Mouse (Mus musculus) neutrophil, adult 5-6 weeks (primary cell): ENCODE measurements around the gene AW822073. TPM values are rescaled to one million over a fixed set of nuclear protein-coding genes. Genes with fewer than 3 reads are reported as not detected.
"Not testable (repeated sequence)": the region's sequence is repeated elsewhere in the genome, so short reads cannot be mapped to it uniquely, and the experiment has no call there.

Experiments
- ATAC-seq: fragments of 151-379, 151-347 bp; 2 replicates; pipeline ENCODE4 v1.8.0; 2017; ENCODE audit warnings: mild to moderate bottlenecking, moderate TSS enrichment; ENCODE audit not compliant: insufficient number of reproducible peaks, poor library complexity, low FRiP score, severe bottlenecking; ENCODE audit errors: extremely low read depth
- total RNA-seq: library from RNA; stranded (forward); fragments of 200-1000 nt; gene quantifications from 2 replicates; pipeline ENCODE4 v1.2.3, GENCODE M21; 2017

AW822073 gene
- total RNA-seq, 1 experiment from 2014 or later: not detected

DNA sequence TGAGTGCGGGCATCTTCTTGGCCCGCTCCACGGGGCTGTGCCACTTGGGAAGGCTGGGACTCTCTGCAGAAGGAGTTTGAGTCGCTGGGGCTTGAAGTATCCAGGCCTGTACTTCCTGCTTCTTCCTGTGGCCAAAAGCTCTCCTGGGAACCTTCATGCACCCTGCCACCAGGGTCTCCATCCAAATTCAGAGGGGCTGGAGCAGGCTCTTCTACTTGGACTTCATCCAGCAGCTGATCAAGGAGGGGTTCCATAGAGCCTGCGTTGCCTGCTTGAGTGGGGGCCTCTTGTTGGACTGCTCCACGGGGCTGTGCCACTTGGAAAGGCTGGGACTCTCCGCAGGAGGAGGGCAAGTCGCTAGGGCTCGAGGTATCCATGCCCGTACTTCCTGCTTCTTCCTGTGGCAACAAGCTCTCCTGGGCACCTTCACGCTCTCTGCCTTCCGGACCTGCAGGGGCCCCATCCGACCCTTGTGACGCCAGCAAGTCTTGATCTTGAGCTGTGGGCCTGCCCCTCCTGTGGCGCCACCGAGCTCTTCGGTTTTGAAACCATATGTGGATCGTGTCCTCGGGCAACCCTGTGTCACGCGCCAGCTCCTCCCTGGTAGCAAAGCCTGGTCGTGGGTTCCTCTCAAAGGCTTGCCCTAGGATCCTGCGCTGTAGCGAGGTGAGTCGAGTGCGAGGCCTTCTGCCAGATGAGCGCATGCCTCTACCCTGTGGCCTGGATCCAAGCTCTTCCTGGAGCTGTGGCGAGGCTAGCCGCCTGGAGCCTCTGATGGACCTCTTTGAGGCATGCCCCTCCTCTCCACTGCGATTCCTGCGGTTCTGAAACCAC, 541 bp downstream of the AW822073 start:
- ATAC-seq: not testable (repeated sequence)

DNA sequence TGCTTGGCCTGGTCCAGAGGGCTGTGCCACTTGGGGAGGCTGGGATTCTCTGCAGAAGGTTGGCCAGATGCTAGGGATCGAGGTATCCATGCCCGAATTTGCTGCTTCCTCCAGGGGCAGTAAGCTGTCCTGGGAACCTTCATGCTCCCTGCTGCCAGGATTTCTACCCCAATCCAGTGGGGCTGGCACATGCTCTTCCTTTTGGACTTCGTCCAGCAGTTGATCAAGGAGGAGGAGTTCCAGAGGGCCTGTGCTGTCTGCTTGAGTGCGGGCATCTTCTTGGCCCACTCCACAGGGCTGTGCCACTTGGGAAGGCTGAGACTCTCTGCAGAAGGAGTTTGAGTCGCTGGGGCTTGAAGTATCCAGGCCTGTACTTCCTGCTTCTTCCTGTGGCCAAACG, 1.6 kb downstream of the AW822073 start:
- ATAC-seq: not testable (repeated sequence)

DNA sequence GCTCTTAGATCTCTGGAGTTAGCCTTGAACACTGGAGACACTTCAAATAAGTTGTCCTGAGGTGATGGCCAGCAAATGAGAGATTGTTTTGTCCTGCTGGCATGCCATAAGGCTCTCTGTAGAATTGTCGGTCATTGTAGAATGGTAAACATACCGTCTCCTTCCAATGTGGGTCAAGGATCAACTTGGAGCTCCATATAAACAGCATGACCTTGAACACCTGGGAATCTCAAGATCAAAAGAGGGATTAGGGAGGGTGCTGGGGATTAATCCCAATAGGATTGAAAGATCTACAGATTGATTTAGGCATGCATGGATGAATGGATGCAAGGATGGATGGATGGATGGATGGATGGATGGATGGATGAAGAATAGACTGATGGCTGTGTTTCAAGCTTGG, 3.2 kb downstream of the AW822073 start:
- ATAC-seq: not testable (repeated sequence)

DNA sequence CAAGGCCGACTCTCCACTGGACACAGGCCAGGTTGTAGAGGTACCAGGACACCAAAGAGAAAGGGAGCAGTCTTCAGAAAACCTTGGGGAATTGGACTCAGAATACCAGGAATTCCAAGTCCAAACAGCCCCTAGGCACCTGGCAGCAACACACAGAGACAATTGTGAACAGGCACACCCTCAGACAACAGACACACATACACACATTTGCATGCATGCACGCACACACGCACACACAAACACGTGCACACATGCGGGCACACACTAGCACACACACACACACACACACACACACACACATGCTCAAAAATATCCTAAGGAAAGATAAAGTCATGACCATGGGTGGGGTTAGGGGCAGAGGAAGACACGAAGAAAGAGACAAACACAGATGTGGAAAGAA, 4.0 kb downstream of the AW822073 start:
- ATAC-seq: no peak

DNA sequence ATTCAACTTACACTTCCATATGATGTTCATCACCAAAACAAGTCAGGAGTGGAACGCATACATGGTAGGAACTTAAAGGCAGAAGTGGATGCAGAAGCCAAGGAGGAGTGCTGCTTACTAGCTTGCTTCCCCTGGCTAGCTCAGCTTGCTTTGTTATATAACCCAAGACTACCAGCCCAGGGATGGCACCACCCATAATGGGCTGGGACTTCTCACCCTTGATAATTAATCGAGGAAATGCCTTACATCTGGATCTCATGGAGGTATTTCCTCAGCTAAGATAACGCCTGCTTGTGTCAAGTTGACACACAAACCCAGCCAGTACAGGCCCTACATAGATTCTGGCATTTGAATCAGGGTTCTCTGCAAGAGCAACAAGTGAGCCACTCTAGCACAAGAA, 7.4 kb downstream of the AW822073 start:
- ATAC-seq: no peak

DNA sequence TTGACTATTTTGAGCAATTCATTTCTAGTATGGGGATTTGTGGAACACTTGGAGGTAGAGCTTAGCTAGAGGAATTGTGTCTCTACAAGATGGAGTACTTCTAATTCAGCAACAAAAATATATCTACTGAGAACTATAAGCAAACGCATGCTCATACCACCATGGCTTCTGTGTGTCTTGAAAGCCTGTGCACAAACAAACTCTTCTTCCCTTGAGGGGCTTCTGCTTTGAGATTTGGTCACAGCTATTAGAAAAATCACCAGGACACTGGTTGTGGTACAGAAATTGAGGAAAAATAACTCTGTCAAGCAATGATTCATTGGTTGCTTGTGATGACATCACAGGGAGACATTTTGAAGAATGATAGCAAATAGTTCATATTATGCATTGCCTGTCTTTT, 9.4 kb downstream of the AW822073 start:
- no peak for ATAC-seq

DNA sequence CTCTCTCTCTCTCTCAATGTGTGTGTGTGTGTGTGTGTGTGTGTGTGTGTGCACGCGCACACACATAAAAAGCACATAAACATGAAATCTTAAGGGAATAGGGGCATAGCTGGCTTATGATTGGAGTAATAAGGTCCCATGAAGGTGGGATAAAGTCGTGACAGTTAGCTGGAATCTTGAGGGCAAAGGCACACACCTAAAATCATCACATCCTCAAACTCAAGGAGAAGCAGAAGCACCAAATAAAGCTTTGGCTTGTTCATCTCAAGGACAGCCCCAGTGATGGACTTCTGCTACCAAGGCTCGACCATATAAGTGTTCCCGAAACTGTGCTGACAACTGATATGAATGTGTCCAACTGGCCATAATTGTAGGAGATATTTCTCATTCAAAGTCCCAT, 9.8 kb downstream of the AW822073 start:
- ATAC-seq: no peak

DNA sequence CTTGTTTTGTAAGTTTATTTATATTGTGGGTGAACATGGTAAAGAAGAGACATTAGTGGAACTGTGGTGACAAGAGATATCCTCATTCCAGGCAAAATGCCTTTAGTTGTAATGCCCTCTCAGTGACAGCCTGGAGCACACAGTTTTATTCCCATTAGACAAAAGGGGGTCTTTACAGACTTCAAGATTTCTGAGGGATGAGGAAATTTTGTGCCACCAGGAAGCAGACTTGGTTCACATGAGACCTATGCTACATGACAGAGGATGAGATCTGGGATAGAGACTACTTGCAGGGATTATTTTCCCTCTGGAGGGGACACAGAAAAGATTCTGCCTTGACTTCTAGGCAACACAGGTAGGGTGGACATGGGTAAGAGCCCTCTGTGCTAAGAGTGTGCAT, 10.2 kb downstream of the AW822073 start:
- ATAC-seq: no peak

DNA sequence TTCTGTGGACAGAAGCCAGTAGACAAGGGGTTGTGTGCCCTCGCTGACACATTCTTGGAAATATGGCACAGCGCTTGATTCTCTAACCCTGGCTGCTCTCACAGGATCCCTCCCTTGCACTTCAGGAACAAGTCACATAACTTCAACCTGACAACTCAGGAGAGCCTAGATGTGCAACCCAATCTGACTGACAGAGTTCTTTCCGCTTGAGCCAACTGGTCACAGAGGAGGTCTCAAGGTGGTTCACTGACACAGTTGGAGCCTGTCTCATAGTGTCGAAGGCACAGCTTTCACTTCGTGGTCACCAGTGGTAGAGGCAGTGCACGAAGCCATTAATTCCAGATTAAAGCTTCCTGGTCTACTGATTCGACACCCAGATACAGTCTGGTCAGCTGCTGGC, 12.5 kb downstream of the AW822073 start:
- no peak for ATAC-seq

DNA sequence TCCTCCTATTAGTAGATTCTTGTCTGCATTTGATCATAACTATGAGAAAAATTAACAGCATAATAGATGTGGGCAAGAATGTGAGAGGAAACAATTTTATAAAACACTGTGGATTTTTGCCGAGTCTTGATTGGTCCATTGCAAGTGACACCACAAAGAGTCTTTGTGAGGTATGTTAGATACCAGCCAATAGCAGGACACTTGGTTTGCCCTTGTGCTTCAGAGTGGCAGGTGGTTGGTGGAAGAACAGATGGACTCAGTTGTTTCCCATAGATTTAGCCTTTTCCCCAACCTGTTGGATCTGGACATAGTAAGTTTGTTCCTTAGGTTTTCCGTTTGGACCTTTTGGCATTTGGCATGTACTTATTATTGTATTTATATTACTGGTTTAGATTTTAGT, 13.5 kb downstream of the AW822073 start:
- ATAC-seq: no peak

DNA sequence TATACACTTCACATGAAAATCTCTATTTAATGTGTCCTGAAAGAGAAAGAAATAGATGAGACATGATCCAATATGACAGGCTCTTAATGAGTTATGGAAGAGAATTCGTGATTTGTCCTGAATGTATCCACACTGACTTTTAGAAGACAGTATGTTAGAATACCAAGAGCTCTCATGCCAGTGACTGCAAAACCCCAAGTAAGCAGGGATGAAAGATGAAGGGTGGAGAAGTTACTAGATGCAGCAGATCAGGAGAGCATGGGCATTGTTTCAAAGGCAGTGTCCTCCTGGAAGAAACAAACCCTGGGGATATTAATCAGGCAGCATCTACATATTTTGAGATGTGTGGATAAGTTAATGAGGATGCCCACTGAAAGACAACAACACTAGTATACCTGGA, 14.2 kb downstream of the AW822073 start:
- ATAC-seq: 0 out of 2 replicates have a peak, but pooled peaks have one; percentile 8

DNA sequence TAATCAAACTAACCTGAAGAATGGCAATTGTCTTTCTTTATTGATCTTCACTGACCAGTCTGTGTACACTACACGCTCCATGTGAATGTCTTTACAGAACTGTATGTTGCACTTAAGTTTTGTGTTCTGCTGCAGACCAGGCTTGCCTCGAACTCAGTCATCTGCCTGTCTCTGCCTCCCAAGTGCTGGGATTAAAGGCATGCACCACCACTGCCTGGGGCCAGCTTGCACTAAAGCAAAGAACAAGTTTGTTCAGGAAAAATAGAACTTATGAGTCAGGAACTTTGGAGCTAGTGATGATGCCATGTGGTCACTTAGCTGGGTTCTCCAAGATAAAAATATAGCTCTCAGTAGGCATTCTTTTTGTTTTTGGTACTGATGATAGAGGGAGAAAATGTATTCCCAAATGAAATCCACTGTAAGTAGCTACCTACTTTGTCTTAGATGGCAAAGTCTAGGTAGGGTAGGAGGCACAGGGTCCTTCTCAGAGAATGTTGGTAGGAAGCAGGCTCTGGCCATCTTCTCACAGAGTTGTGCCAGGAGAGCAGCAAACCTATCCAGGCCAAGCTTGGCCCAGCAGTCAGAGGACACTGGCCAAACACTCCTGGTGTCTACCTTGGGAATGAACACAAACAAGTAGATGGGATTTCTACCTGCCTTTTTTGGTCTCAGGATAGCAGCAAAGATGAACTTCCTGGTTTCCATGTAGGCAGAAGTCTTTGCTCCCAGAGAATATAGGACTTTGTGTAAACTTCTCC, 14.8 kb downstream of the AW822073 start:
- no peak for ATAC-seq

DNA sequence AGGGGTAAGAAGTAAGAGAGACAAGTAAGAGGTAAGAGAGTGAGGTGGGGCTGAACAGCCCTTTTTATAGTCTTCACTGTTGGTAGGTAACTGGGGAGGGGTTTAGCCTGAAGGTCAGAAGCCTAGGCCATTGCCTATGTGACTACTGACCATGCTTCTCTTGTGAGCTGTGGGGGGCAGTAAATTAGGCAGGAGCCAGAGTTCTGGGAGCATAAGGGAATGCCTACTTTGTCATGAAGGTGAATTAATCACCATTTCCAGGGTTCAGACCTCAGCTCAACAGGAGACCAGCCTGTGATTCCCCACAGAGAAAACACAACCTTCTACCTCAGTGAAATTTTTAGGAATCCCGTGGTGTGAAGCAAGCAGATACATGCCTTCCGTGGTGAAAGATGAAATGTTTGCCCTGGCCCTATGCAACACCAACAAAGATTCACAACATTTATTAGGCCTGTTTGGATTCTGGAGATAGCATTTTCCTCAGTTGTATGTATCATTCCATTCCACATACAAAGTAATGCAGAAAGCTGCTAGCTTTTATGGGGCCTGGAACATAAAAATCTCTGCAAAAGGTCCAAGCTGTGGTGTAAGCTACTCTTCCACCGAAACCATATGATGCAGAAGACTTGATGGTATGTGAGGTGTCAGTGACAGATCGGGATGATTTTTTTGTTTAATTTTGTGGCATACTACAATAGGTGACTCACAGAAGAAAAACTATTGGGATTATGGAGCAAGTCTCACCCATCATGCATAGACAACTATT, 17.9 kb downstream of the AW822073 start:
- ATAC-seq: no peak

DNA sequence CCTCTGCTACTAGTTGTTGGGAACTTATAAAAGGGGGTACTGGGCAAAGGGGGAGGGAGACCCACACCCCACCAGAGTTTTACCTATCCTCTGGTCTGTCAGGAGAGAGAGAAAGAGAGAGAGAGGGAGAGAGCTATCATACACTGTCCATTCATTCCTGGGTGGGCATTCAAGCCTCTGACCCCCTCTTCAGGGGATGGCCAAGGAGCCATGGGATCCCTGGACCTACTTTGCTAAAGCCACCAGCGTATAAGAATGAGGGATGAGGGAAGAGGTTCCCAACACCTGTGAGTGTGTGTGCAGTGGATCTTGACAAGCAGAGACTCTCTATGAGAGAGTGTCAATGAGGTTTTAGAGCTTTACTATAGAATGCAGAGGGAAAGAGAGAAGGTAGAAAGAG, 18.7 kb downstream of the AW822073 start:
- ATAC-seq: no peak

Other genes starting within 250 kb of the AW822073 start
- 0.47 TPM in 1 of 2 replicates, not detected in the other for gene Duxf3, start 7.7 kb upstream of the AW822073 start, total RNA-seq
- gene Gm4981, start 11.8 kb upstream of the AW822073 start, total RNA-seq: 0.23 TPM in 1 of 2 replicates, not detected in the other
- 60.5 and 62.7 TPM in 2 replicates for gene Gcc2, start 30.6 kb upstream of the AW822073 start, total RNA-seq
- gene Lims1, start 98.5 kb upstream of the AW822073 start, total RNA-seq: 52.9 and 61.9 TPM in 2 replicates
- gene Ranbp2, start 222.0 kb upstream of the AW822073 start, total RNA-seq: 136 and 148 TPM in 2 replicates